Mouse (Mus musculus) midbrain, postnatal 0 days (tissue): ENCODE measurements at regions not wholly inside any gene's neighbourhood (a gene's known extent, or its start where the extent isn't known, plus 50 kb on each side); places are given as distances from the start of the nearest gene placed in this dataset.

Experiments
- ATAC-seq: fragments of 200-750 bp; cut with Nextera tagmentation; 2 replicates; pipeline ENCODE4 v1.8.0; 2017; ENCODE audit warnings: moderate number of reproducible peaks, mild to moderate bottlenecking, moderate TSS enrichment, moderate library complexity; ENCODE audit not compliant: low FRiP score
- DNase-seq: peaks from one replicate; pipeline ENCODE4 v3.0.0-alpha.2; 2015; ENCODE audit warnings: low spot score
- H3K27ac ChIP-seq: fragments of 300-500 bp; sonication (generic); 2 replicates; pipeline ENCODE4 v1.5.1; 2014; ENCODE audit warnings: low read depth, mild to moderate bottlenecking, low read length, mixed read lengths
- H3K27me3 ChIP-seq: fragments of 300-500 bp; sonication (generic); 2 replicates; pipeline ENCODE4 v1.6.1; 2014; ENCODE audit warnings: low read length, control low read depth, mixed read lengths; ENCODE audit not compliant: insufficient read depth
- H3K36me3 ChIP-seq: fragments of 300-500 bp; sonication (generic); 2 replicates; pipeline ENCODE4 v1.6.1; 2014; ENCODE audit warnings: low read length, control low read depth, mixed read lengths; ENCODE audit not compliant: insufficient read depth
- H3K4me1 ChIP-seq: fragments of 300-500 bp; sonication (generic); 2 replicates; pipeline ENCODE4 v1.6.1; 2014; ENCODE audit warnings: mild to moderate bottlenecking, control low read depth, antibody characterized with exemption, low read length, mixed read lengths; ENCODE audit not compliant: insufficient read depth
- H3K4me2 ChIP-seq: fragments of 300-500 bp; sonication (generic); 2 replicates; pipeline ENCODE4 v1.6.1; 2014; ENCODE audit warnings: low read depth, mild to moderate bottlenecking, low read length, mixed read lengths; ENCODE audit not compliant: poor library complexity, severe bottlenecking
- H3K4me3 ChIP-seq: fragments of 300-500 bp; sonication (generic); 2 replicates; pipeline ENCODE4 v1.5.1; 2014; ENCODE audit warnings: low read depth, mild to moderate bottlenecking, low read length, moderate library complexity
- H3K9ac ChIP-seq: fragments of 300-500 bp; sonication (generic); replicated peaks from 2 replicates; pipeline ENCODE4 v1.6.1; 2014; ENCODE audit warnings: mild to moderate bottlenecking, low read length, moderate library complexity, mixed read lengths; ENCODE audit not compliant: poor library complexity, severe bottlenecking
- H3K9me3 ChIP-seq: fragments of 300-500 bp; sonication (generic); 2 replicates; pipeline ENCODE4 v1.6.1; 2016; ENCODE audit warnings: low read length, control low read depth
- CTCF ChIP-seq: IDR thresholded peaks from 2 replicates; pipeline ENCODE4 v1.5.1; 2016; ENCODE audit warnings: antibody characterized with exemption, mild to moderate bottlenecking
- WGBS: fragments of 180-500 bp; shearing (Covaris S2); extraction: QIAGEN DNeasy Blood & Tissue Kit; methylation state at CpG from one replicate; pipeline ENCODE4 v1.1.7; 2014; 5-methylcytosine and 5-hydroxymethylcytosine counted together

- Histone ChIP-seq H3K27me3 (no peaks in the 10 kb centered on the region), H3K4me3 (no peak overlapping the region), H3K4me1 (peaks cover 8% of the 10 kb centered on the region; the same call in 1 of the 2 replicates), H3K27ac (no peak overlapping the region), H3K36me3 (no peaks in the 10 kb centered on the region), H3K9ac (peak overlapping the region; percentile 36; the same call in 1 of the 2 replicates), H3K9me3 (no peaks in the 10 kb centered on the region), H3K4me2 (0 out of 2 replicates have a peak overlapping the region, but pooled peaks have one; percentile 6)
- no peak for DNase-seq
- ATAC-seq, result no peak
- TF ChIP-seq CTCF, result no peak
- WGBS, result 39% methylated on average over 10 of the region's 10 CpGs
Measured at GRCm38 (mm10) chr15:88381419-88381818, 218.7 kb upstream of the Zdhhc25 start.

GRCm38 (mm10) chr15:88385943-88386342, 214.2 kb upstream of the Zdhhc25 start:
- H3K36me3 ChIP-seq, result no peaks in the 10 kb centered on the region
- WGBS, result 65% methylated on average over 2 of the region's 2 CpGs
- ATAC-seq (no peak), DNase-seq (no peak)
- no peak for TF ChIP-seq CTCF
- H3K27ac ChIP-seq, result no peak overlapping the region
- no peaks in the 10 kb centered on the region for H3K27me3 ChIP-seq
- no peak overlapping the region for H3K9ac ChIP-seq
- H3K4me1 ChIP-seq, result peaks cover 5% of the 10 kb centered on the region; the same call in 1 of the 2 replicates
- H3K9me3 ChIP-seq, result 0 out of 2 replicates have a peak, but pooled peaks cover 2% of the 10 kb centered on the region
- H3K4me2 ChIP-seq, result no peak overlapping the region
- no peak overlapping the region for H3K4me3 ChIP-seq

- Histone ChIP-seq H3K9ac (no peak overlapping the region), H3K27me3 (no peaks in the 10 kb centered on the region), H3K4me3 (no peak overlapping the region), H3K9me3 (0 out of 2 replicates have a peak, but pooled peaks cover 2% of the 10 kb centered on the region), H3K36me3 (no peaks in the 10 kb centered on the region), H3K4me1 (peaks cover 2% of the 10 kb centered on the region; the same call in 1 of the 2 replicates), H3K27ac (no peak overlapping the region), H3K4me2 (no peak overlapping the region)
- TF ChIP-seq CTCF, result no peak
- DNase-seq (no peak), ATAC-seq (no peak)
- 56% methylated on average over 6 of the region's 6 CpGs for WGBS
Measured at GRCm38 (mm10) chr15:88386711-88387110, 213.4 kb upstream of the Zdhhc25 start.

- Histone ChIP-seq H3K27ac (no peak overlapping the region), H3K4me3 (no peak overlapping the region), H3K9me3 (0 out of 2 replicates have a peak, but pooled peaks cover 2% of the 10 kb centered on the region), H3K4me2 (no peak overlapping the region), H3K27me3 (no peaks in the 10 kb centered on the region), H3K36me3 (no peaks in the 10 kb centered on the region), H3K4me1 (no peaks in the 10 kb centered on the region), H3K9ac (no peak overlapping the region)
- no peak for ATAC-seq
- DNase-seq, result no peak
- 86% methylated on average over 15 of the region's 15 CpGs for WGBS
- no peak for TF ChIP-seq CTCF
Measured at GRCm38 (mm10) chr15:88391822-88392221, 208.3 kb upstream of the Zdhhc25 start.

DNA sequence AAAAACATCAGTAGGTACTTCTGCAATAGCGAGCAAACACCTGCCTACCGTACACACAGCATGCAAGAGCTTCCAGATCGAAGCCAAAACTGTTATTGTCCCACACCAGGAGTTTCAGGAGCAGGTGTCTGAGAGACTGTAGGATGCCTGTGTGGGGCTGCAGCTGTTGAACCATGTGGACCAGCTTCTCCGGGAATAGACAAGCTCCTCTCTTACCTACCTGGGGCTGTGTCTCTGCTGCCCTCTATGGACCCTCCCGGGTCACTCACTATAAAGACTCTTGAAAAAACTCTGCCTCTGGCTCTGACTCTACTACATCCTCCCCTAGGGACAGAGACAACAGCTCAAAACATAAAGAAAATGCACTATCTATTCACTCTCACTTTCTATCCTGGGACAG, 201.0 kb upstream of the Zdhhc25 start:
- ATAC-seq (no peak), DNase-seq (peak; percentile 62)
- Histone ChIP-seq H3K4me3 (no peak overlapping the region), H3K36me3 (no peaks in the 10 kb centered on the region), H3K27ac (no peak overlapping the region), H3K9ac (no peak overlapping the region), H3K27me3 (no peaks in the 10 kb centered on the region), H3K4me2 (no peak overlapping the region), H3K4me1 (peaks cover 6% of the 10 kb centered on the region; the same call in 1 of the 2 replicates), H3K9me3 (no peaks in the 10 kb centered on the region)
- WGBS, result 51% methylated on average over 5 of the region's 5 CpGs
- peak; percentile 63 for TF ChIP-seq CTCF

DNA sequence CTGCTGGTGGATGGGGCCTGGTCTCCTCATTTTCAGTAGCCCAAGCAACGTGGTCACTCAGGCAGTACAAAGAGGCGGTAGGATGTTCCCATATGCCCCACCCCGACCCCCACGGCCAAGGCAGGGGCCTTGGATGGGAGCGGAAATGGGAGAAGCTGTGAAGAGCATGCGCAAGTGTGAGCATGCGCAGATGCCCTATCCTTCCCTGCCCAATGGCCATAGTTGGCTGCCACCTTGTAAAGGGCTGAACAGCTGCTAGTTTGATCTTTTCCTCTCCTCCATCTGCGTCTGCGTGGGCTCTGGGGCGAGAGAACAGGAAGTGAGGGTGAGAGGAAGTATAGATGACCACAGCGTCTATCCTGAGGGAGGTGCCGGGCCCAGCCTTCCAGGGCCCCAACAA, 200.1 kb upstream of the Zdhhc25 start:
- H3K4me1 ChIP-seq, result peaks cover 6% of the 10 kb centered on the region; the same call in 1 of the 2 replicates
- no peaks in the 10 kb centered on the region for H3K9me3 ChIP-seq
- ATAC-seq (no peak), DNase-seq (no peak)
- WGBS, result 85% methylated on average over 12 of the region's 12 CpGs
- TF ChIP-seq CTCF, result no peak
- H3K36me3 ChIP-seq, result no peaks in the 10 kb centered on the region
- H3K4me2 ChIP-seq, result no peak overlapping the region
- H3K27me3 ChIP-seq, result no peaks in the 10 kb centered on the region
- H3K4me3 ChIP-seq, result no peak overlapping the region
- no peak overlapping the region; the same call in 1 of the 2 replicates for H3K27ac ChIP-seq
- no peak overlapping the region for H3K9ac ChIP-seq
